8 mouse cellular contexts compared by ENCODE assay signal in genomic region chr17:34117421-34118112, GRCm38 (mm10). TPM values are rescaled to one million over a fixed set of nuclear protein-coding genes. Genes with fewer than 3 reads are reported as not detected.
DNase-seq lines count a peak whose midpoint lies in the region; ATAC-seq and TF ChIP-seq lines count a peak whose summit lies in the region.

No protein-coding gene starts in this region.

- H3K36me3 ChIP-seq in liver, adult 2 months (ENCODE audit: control insufficient read depth, insufficient read depth, low read length): peaks cover 56% of the 10 kb centered on the region
- H3K36me3 ChIP-seq in hindbrain, embryonic 15.5 days: peaks cover 43% of the 10 kb centered on the region
- peaks cover 55% of the 10 kb centered on the region for H3K36me3 ChIP-seq in neural tube, embryonic 12.5 days

- no peaks in the 10 kb centered on the region for H3K9me3 ChIP-seq in hindbrain, embryonic 15.5 days
- no peaks in the 10 kb centered on the region for H3K9me3 ChIP-seq in neural tube, embryonic 12.5 days

- peaks cover 23% of the 10 kb centered on the region for H3K79me2 ChIP-seq in liver, adult 2 months (ENCODE audit: control insufficient read depth, insufficient read depth, low read length)

- peak overlapping the region; percentile 95 for H3K4me3 ChIP-seq in liver, adult 2 months (ENCODE audit: insufficient read depth, low read depth, low read length)
- H3K4me3 ChIP-seq in bone marrow macrophage, adult 2 months (ENCODE audit: insufficient read depth, low read length): peak overlapping the region; percentile 92
- H3K4me3 ChIP-seq in hindbrain, embryonic 15.5 days: peak overlapping the region; percentile 70
- H3K4me3 ChIP-seq in neural tube, embryonic 12.5 days: peak overlapping the region; percentile 96

- 0 out of 2 replicates have a peak overlapping the region, but pooled peaks have one; percentile 18 for H3K27ac ChIP-seq in liver, adult 2 months (replicated peaks; ENCODE audit: insufficient read depth, low read depth, low read length)
- H3K27ac ChIP-seq in bone marrow macrophage, adult 2 months (ENCODE audit: insufficient read depth, low read depth, low read length): peak overlapping the region; percentile 69
- peak overlapping the region; percentile 100 for H3K27ac ChIP-seq in hindbrain, embryonic 15.5 days (replicated peaks)
- no peak overlapping the region for H3K27ac ChIP-seq in neural tube, embryonic 12.5 days

- peak overlapping the region; percentile 88 for H3K4me2 ChIP-seq in hindbrain, embryonic 15.5 days
- H3K4me2 ChIP-seq in neural tube, embryonic 12.5 days (replicated peaks): peak overlapping the region; percentile 99

- peaks cover 15% of the 10 kb centered on the region; the same call in 1 of the 2 replicates for H3K4me1 ChIP-seq in liver, adult 2 months (ENCODE audit: control insufficient read depth, insufficient read depth, low read length)
- peaks cover 22% of the 10 kb centered on the region for H3K4me1 ChIP-seq in bone marrow macrophage, adult 2 months (ENCODE audit: control insufficient read depth, insufficient read depth, low read length)
- H3K4me1 ChIP-seq in hindbrain, embryonic 15.5 days (replicated peaks): peaks cover 31% of the 10 kb centered on the region
- peaks cover 13% of the 10 kb centered on the region for H3K4me1 ChIP-seq in neural tube, embryonic 12.5 days

- H3K9ac ChIP-seq in liver, adult 2 months (ENCODE audit: low read depth, low read length): peak overlapping the region; percentile 97
- peak overlapping the region; percentile 83 for H3K9ac ChIP-seq in hindbrain, embryonic 15.5 days
- peak overlapping the region; percentile 96 for H3K9ac ChIP-seq in neural tube, embryonic 12.5 days

- peak; percentile 54 for DNase-seq in liver, adult 2 months (ENCODE audit: extremely low read depth, low read depth, low spot score)
- DNase-seq in liver: no peak
- DNase-seq in adrenal gland, postnatal 25 days: no peak
- no peak for DNase-seq in right cerebral cortex, postnatal 36 days (ENCODE audit: low spot score in 2 of 2)
- no peak for DNase-seq in thymus, postnatal 4 days

- ATAC-seq in hindbrain, embryonic 15.5 days (ENCODE audit: low FRiP score, low read depth): no peak
- no peak for ATAC-seq in neural tube, embryonic 12.5 days (ENCODE audit: low FRiP score, low read depth)

- no peak for TF ChIP-seq POLR2A in liver, adult 2 months (IDR thresholded peaks at IDR 0.05; ENCODE audit: extremely low read depth, insufficient read depth, low read length)
- no peak for TF ChIP-seq POLR2A in bone marrow macrophage, adult 2 months (IDR thresholded peaks at IDR 0.05; ENCODE audit: borderline replicate concordance, low read depth, low read length)

- TF ChIP-seq CTCF in liver, adult 2 months (IDR thresholded peaks at IDR 0.05; ENCODE audit: low read depth, low read length): no peak
- TF ChIP-seq CTCF in bone marrow macrophage, adult 2 months (IDR thresholded peaks at IDR 0.05; ENCODE audit: low read depth, low read length): no peak

- 0% methylated on average over 5 of the region's 5 CpGs for whole genome bisulfite sequencing in liver, adult 2 months
- 0% methylated on average over 5 of the region's 5 CpGs for WGBS in hindbrain, embryonic 15.5 days
- WGBS in neural tube, embryonic 12.5 days: 1% methylated on average over 5 of the region's 5 CpGs

- no peaks in the 10 kb centered on the region for H3K27me3 ChIP-seq in liver, adult 2 months (ENCODE audit: control insufficient read depth, insufficient read depth, low read length)
- no peaks in the 10 kb centered on the region for H3K27me3 ChIP-seq in hindbrain, embryonic 15.5 days
- no peaks in the 10 kb centered on the region for H3K27me3 ChIP-seq in neural tube, embryonic 12.5 days (replicated peaks)

RNA-seq across cellular contexts. Expression of gene H2-DMa, which starts 1.8 kb away (rescaled TPM):
- total RNA-seq in liver, adult 2 months (2014; rRNA removed): 7.1 and 8.5 TPM in 2 replicates
- 8.3 and 13.1 TPM in 2 replicates for polyA plus RNA-seq in liver, adult 2 months (2012; rRNA removed)
- polyA plus RNA-seq in bone marrow macrophage, adult 2 months (2012; ENCODE audit: insufficient read depth, insufficient read length, missing spikeins): 206 and 214 TPM in 2 replicates
- 19.4 and 19.8 TPM in 2 replicates for polyA plus RNA-seq in hindbrain, embryonic 15.5 days (2015; fragmentation: Nextera tagmentation; extraction: Ambion mirVana)
- polyA plus RNA-seq in neural tube, embryonic 12.5 days (2016; fragmentation: Nextera tagmentation; extraction: Ambion mirVana): 12.3 and 15.0 TPM in 2 replicates
- 9.0 and 11.5 TPM in 2 replicates for total RNA-seq in adrenal gland, postnatal 25 days (2021)

RNA-seq across cellular contexts. Expression of gene Brd2, which starts 4.9 kb away (rescaled TPM):
- 39.0 and 53.2 TPM in 2 replicates for total RNA-seq in liver, adult 2 months (2014; rRNA removed)
- 55.8 and 76.9 TPM in 2 replicates for polyA plus RNA-seq in liver, adult 2 months (2012; rRNA removed)
- polyA plus RNA-seq in bone marrow macrophage, adult 2 months (2012; ENCODE audit: insufficient read depth, insufficient read length, missing spikeins): 156 and 185 TPM in 2 replicates
- 122 and 144 TPM in 2 replicates for polyA plus RNA-seq in hindbrain, embryonic 15.5 days (2015; fragmentation: Nextera tagmentation; extraction: Ambion mirVana)
- polyA plus RNA-seq in neural tube, embryonic 12.5 days (2016; fragmentation: Nextera tagmentation; extraction: Ambion mirVana): 135 and 141 TPM in 2 replicates
- 209 and 233 TPM in 2 replicates for total RNA-seq in adrenal gland, postnatal 25 days (2021)

RNA-seq across cellular contexts. Expression of gene H2-Oa, which starts 25.4 kb away (rescaled TPM):
- 0.28 and 0.47 TPM in 2 replicates for total RNA-seq in liver, adult 2 months (2014; rRNA removed)
- polyA plus RNA-seq in liver, adult 2 months (2012; rRNA removed): 0.76 and 1.4 TPM in 2 replicates
- polyA plus RNA-seq in bone marrow macrophage, adult 2 months (2012; ENCODE audit: insufficient read depth, insufficient read length, missing spikeins): 0.88 TPM in 1 of 2 replicates, not detected in the other
- 0.14 TPM in 1 of 2 replicates, not detected in the other for polyA plus RNA-seq in hindbrain, embryonic 15.5 days (2015; fragmentation: Nextera tagmentation; extraction: Ambion mirVana)
- 0.44 and 0.50 TPM in 2 replicates for polyA plus RNA-seq in neural tube, embryonic 12.5 days (2016; fragmentation: Nextera tagmentation; extraction: Ambion mirVana)
- total RNA-seq in adrenal gland, postnatal 25 days (2021): 0.27 TPM in 1 of 2 replicates, not detected in the other

RNA-seq across cellular contexts. Expression of gene H2-DMb2, which starts 25.5 kb away (rescaled TPM):
- 0.74 and 1.7 TPM in 2 replicates for total RNA-seq in liver, adult 2 months (2014; rRNA removed)
- polyA plus RNA-seq in liver, adult 2 months (2012; rRNA removed): 1.1 and 3.1 TPM in 2 replicates
- polyA plus RNA-seq in bone marrow macrophage, adult 2 months (2012; ENCODE audit: insufficient read depth, insufficient read length, missing spikeins): 3.0 and 4.9 TPM in 2 replicates
- polyA plus RNA-seq in hindbrain, embryonic 15.5 days (2015; fragmentation: Nextera tagmentation; extraction: Ambion mirVana): 0.20 and 0.38 TPM in 2 replicates
- 0.17 and 0.23 TPM in 2 replicates for polyA plus RNA-seq in neural tube, embryonic 12.5 days (2016; fragmentation: Nextera tagmentation; extraction: Ambion mirVana)
- 1.7 TPM in 1 of 2 replicates, not detected in the other for total RNA-seq in adrenal gland, postnatal 25 days (2021)

RNA-seq across cellular contexts. Expression of gene H2-DMb1, which starts 35.3 kb away (rescaled TPM):
- total RNA-seq in liver, adult 2 months (2014; rRNA removed): 4.2 and 6.6 TPM in 2 replicates
- polyA plus RNA-seq in liver, adult 2 months (2012; rRNA removed): 8.3 and 14.5 TPM in 2 replicates
- polyA plus RNA-seq in bone marrow macrophage, adult 2 months (2012; ENCODE audit: insufficient read depth, insufficient read length, missing spikeins): 232 and 258 TPM in 2 replicates
- polyA plus RNA-seq in hindbrain, embryonic 15.5 days (2015; fragmentation: Nextera tagmentation; extraction: Ambion mirVana): 0.79 and 1.1 TPM in 2 replicates
- polyA plus RNA-seq in neural tube, embryonic 12.5 days (2016; fragmentation: Nextera tagmentation; extraction: Ambion mirVana): 0.23 and 0.47 TPM in 2 replicates
- 2.4 and 3.0 TPM in 2 replicates for total RNA-seq in adrenal gland, postnatal 25 days (2021)
